Mouse (Mus musculus) spleen, postnatal 4 days (tissue): ENCODE measurements around the gene Hsd17b6.

Experiments
- DNase-seq, 2 experiments: peaks; one replicate each; pipeline ENCODE4 v3.0.0; 2022; ENCODE audit warnings: low spot score in 2 of 2

Gene Hsd17b6

GRCm38 (mm10) chr10:128008207-128008889 is 937 bp upstream of the Hsd17b6 start:
- peak; percentile 61 to 84 for DNase-seq

- DNase-seq, result no peak
Observed at GRCm38 (mm10) chr10:128005479-128005878, 1.9 kb downstream of the Hsd17b6 start.

GRCm38 (mm10) chr10:128004918-128005317 is 2.5 kb downstream of the Hsd17b6 start:
- no peak for DNase-seq

GRCm38 (mm10) chr10:128003281-128003801 is 4.1 kb downstream of the Hsd17b6 start:
- DNase-seq, result no peak

- DNase-seq, result peak in 1 of 2 experiments; percentile 11
Observed at GRCm38 (mm10) chr10:127998260-127998659, 9.2 kb downstream of the Hsd17b6 start.

- no peak for DNase-seq
Observed at GRCm38 (mm10) chr10:127996690-127997089, 10.7 kb downstream of the Hsd17b6 start.

GRCm38 (mm10) chr10:127985601-127986000 is 21.8 kb downstream of the Hsd17b6 start:
- DNase-seq, result no peak

GRCm38 (mm10) chr10:127984650-127985049 is 22.8 kb downstream of the Hsd17b6 start:
- DNase-seq, result no peak

GRCm38 (mm10) chr10:127975503-127975902 is 31.9 kb downstream of the Hsd17b6 start:
- no peak for DNase-seq

GRCm38 (mm10) chr10:127974062-127974461 is 33.3 kb downstream of the Hsd17b6 start:
- DNase-seq, result no peak

- DNase-seq, result no peak
Observed at GRCm38 (mm10) chr10:127971135-127971534, 36.3 kb downstream of the Hsd17b6 start.

- DNase-seq, result no peak
Observed at GRCm38 (mm10) chr10:127970359-127970831, 37.0 kb downstream of the Hsd17b6 start.

- no peak for DNase-seq
Observed at GRCm38 (mm10) chr10:127969820-127970219, 37.6 kb downstream of the Hsd17b6 start.

- no peak for DNase-seq
Observed at GRCm38 (mm10) chr10:127966506-127966905, 40.9 kb downstream of the Hsd17b6 start.

GRCm38 (mm10) chr10:127964004-127964403 is 43.4 kb downstream of the Hsd17b6 start:
- DNase-seq, result no peak

GRCm38 (mm10) chr10:127962451-127962850 is 45.0 kb downstream of the Hsd17b6 start:
- DNase-seq, result no peak

- no peak for DNase-seq
Observed at GRCm38 (mm10) chr10:127959161-127959679, 48.2 kb downstream of the Hsd17b6 start.

- DNase-seq, result peak; percentile 54 to 89
Observed at GRCm38 (mm10) chr10:127956168-127956816, 51.1 kb downstream of the Hsd17b6 start.

- no peak for DNase-seq
Observed at GRCm38 (mm10) chr10:127955034-127955433, 52.4 kb downstream of the Hsd17b6 start.

- DNase-seq, result no peak
Observed at GRCm38 (mm10) chr10:127951821-127952220, 55.6 kb downstream of the Hsd17b6 start.

- no peak for DNase-seq
Observed at GRCm38 (mm10) chr10:127951390-127951789, 56.0 kb downstream of the Hsd17b6 start.

GRCm38 (mm10) chr10:127949596-127950130 is 57.7 kb downstream of the Hsd17b6 start:
- DNase-seq, result no peak
